ENCODE assay signal across 10 mouse cellular contexts in the genomic region with DNA sequence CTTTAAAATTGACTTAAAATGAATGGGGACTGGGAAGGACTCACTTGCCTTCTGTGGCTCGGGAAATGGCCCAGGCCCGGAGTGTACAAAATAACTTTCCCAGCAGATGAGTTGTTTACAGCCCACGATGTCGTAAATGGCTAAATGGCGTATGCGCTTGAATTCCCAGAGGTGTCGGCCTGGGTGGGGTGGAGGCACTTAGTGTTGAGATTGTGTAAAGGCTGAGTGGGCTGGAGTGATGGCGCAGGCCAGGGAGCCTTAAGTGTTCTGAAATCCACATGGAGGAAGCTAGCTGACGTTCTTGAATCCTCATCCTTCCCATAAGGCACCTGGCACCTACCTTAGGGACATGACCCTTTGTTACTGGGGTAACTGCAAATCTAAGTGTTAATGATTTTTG. TPM values are rescaled to one million over a fixed set of nuclear protein-coding genes. Genes with fewer than 3 reads are reported as not detected.
DNase-seq lines count a peak whose midpoint lies in the region; ATAC-seq lines count a peak whose summit lies in the region.
"Had no signal": no experiment of that assay in that cellular context is flagged by ENCODE, and none has a peak within 500 bp of the region (broad histone marks: within the 10 kb centered on the region; RNA-seq: fewer than 3 reads in every experiment).

No protein-coding gene starts in this region.

- no peaks in the 10 kb centered on the region for H3K27me3 ChIP-seq in kidney, embryonic 16.5 days (ENCODE audit: insufficient read depth, low read length)
- H3K27me3 ChIP-seq in midbrain, embryonic 10.5 days (ENCODE audit: low read depth, poor library complexity, severe bottlenecking), result peaks cover 18% of the 10 kb centered on the region

- H3K4me1 ChIP-seq in kidney, embryonic 16.5 days (ENCODE audit: insufficient read depth, low read length), result peaks cover 30% of the 10 kb centered on the region
- peaks cover 18% of the 10 kb centered on the region for H3K4me1 ChIP-seq in midbrain, embryonic 10.5 days

- peak; percentile 34 for DNase-seq in kidney, adult 11 months
- peak; percentile 60 for DNase-seq in gastrocnemius, postnatal 25 days
- peak; percentile 62 for DNase-seq in heart, postnatal 36 days
- peak; percentile 19 for DNase-seq in mesoderm, embryonic 11.5 days (ENCODE audit: low read depth, low spot score)
- DNase-seq in frontal cortex, postnatal 25 days (ENCODE audit: low spot score in 2 of 2), result no peak
- no peak for DNase-seq in midbrain, embryonic 10.5 days (ENCODE audit: low spot score)
- DNase-seq: lung, embryonic 14.5 days; thymus, postnatal 14 days had no signal

- intact Hi-C loops in heart, postnatal 36 days (cut with DNase I), result no loop called here

- H3K27ac ChIP-seq in kidney, embryonic 16.5 days (ENCODE audit: low read length), result no peak overlapping the region
- no peak overlapping the region for H3K27ac ChIP-seq in midbrain, embryonic 10.5 days (replicated peaks)

- H3K36me3 ChIP-seq in kidney, embryonic 16.5 days (ENCODE audit: insufficient read depth, low read length), result 0 out of 2 replicates have a peak, but pooled peaks cover 6% of the 10 kb centered on the region
- peaks cover 4% of the 10 kb centered on the region; the same call in 1 of the 2 replicates for H3K36me3 ChIP-seq in midbrain, embryonic 10.5 days

- WGBS in kidney, embryonic 16.5 days, result 58% methylated on average over 9 of the region's 9 CpGs
- 93% methylated on average over 9 of the region's 9 CpGs for WGBS in midbrain, embryonic 10.5 days

- no peak overlapping the region for H3K4me2 ChIP-seq in kidney, embryonic 16.5 days (replicated peaks; ENCODE audit: low read depth, low read length)

- no peak for ATAC-seq in kidney, embryonic 16.5 days (ENCODE audit: low FRiP score, low TSS enrichment)

- no peak overlapping the region for H3K9ac ChIP-seq in kidney, embryonic 16.5 days (replicated peaks; ENCODE audit: low read length)
- H3K9ac ChIP-seq: lung, embryonic 14.5 days had no signal

- no peaks in the 10 kb centered on the region for H3K9me3 ChIP-seq in kidney, embryonic 16.5 days (ENCODE audit: low read length)
- no peaks in the 10 kb centered on the region for H3K9me3 ChIP-seq in midbrain, embryonic 10.5 days (replicated peaks)

- no peak overlapping the region for H3K4me3 ChIP-seq in kidney, embryonic 16.5 days (ENCODE audit: low read length)
- H3K4me3 ChIP-seq in midbrain, embryonic 10.5 days, result no peak overlapping the region
- H3K4me3 ChIP-seq: myocyte had no signal

RNA-seq across cellular contexts. Expression of a gene that starts 7.2 kb away (rescaled TPM):
- 37.0 and 39.1 TPM in 2 replicates for polyA plus RNA-seq in kidney, embryonic 16.5 days (2015; fragmentation: Nextera tagmentation; extraction: Ambion mirVana)
- 10 to 100 TPM; 20.0 to 21.2 TPM for total RNA-seq in gastrocnemius, postnatal 25 days (2021)
- total RNA-seq in heart, postnatal 36 days (2021), result 10 to 100 TPM; 20.7 to 22.0 TPM
- 46.1 and 49.0 TPM in 2 replicates for polyA plus RNA-seq in midbrain, embryonic 10.5 days (2016; fragmentation: Nextera tagmentation; extraction: Ambion mirVana)

RNA-seq across cellular contexts. Expression of a gene that starts 7.5 kb away (rescaled TPM):
- 10.2 and 10.3 TPM in 2 replicates for polyA plus RNA-seq in kidney, embryonic 16.5 days (2015; fragmentation: Nextera tagmentation; extraction: Ambion mirVana)
- total RNA-seq in gastrocnemius, postnatal 25 days (2021), result 1 to 10 TPM; 4.7 to 5.5 TPM
- 10 to 100 TPM; 13.8 to 17.4 TPM for total RNA-seq in heart, postnatal 36 days (2021)
- polyA plus RNA-seq in midbrain, embryonic 10.5 days (2016; fragmentation: Nextera tagmentation; extraction: Ambion mirVana), result 3.9 and 5.2 TPM in 2 replicates

RNA-seq across cellular contexts. Expression of a gene that starts 36.9 kb away (rescaled TPM):
- 3.1 and 4.0 TPM in 2 replicates for polyA plus RNA-seq in kidney, embryonic 16.5 days (2015; fragmentation: Nextera tagmentation; extraction: Ambion mirVana)
- not detected for total RNA-seq in gastrocnemius, postnatal 25 days (2021)
- under 1 TPM; 0.16 to 0.17 TPM for total RNA-seq in heart, postnatal 36 days (2021)
- 5.8 and 5.9 TPM in 2 replicates for polyA plus RNA-seq in midbrain, embryonic 10.5 days (2016; fragmentation: Nextera tagmentation; extraction: Ambion mirVana)

Comparison
In these comparisons a context has a peak if more than half of its experiments do, and no peak if none do; other contexts are left out.
1. DNase-seq: peak in kidney, adult 11 months (single experiment), gastrocnemius, postnatal 25 days (single experiment), heart, postnatal 36 days (2 of 2) and mesoderm, embryonic 11.5 days (single experiment); none in frontal cortex, postnatal 25 days (0 of 2) and midbrain, embryonic 10.5 days (single experiment).